Mouse (Mus musculus): ENCODE data around the gene Hsh2d. TPM values are rescaled to one million over a fixed set of nuclear protein-coding genes. Genes with fewer than 3 reads are reported as not detected.

Gene Hsh2d
- polyA plus RNA-seq, 1 experiment from 2014 or later = 2.5 TPM

DNA sequence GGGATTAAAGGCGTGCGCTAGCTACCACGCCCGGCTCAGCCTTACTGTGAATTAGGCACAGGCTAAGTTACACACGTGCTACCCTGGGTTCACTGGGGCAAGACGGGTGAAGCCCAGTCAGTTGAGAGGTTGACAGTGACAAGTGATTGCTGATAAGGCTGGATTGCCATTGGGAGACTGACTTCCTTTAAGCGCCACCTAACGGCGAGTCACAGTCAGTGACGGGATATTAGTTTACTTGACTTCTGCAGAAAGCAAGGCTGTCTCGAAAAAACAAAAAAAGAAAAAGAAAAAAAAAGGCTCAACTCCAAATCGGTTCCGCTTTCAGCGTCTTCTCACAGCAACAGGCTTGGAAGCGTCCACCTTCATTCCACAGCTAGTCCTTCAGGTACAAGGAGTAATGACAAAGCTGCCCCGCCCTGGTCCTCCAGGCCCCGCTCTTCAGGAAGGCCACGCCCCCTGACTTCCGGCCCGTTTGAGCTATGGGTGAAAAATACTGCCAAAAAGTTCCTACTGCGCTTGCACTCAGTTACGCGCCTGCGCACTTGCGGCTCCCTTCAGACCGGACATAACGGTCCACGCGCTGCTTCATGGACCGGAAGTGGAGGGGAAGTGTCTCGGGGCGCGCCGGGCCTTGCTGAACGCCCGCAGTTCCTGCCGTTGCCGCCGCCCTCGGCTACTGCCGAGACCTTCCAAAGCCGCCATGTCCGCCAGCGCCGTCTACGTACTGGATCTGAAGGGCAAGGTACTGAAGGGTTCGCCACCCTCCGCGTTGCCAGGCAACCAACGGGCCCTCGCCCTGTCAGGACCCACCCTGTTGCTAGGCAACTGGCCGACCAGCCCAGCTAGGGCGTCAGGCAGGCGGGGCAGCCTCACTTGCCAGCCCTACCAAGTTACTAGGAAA is 50.3 kb downstream of the Hsh2d start, which contains the start of gene Ap1m1:
Gene Ap1m1, plus strand, starts transcription at position 520 of the 904 bp plus-strand sequence.
- peaks cover 7% of the 10 kb centered on the region for H3K4me1 ChIP-seq (ENCODE audit: control insufficient read depth, insufficient read depth, low read length)
- under 1% methylated on average over 54 of the region's 54 CpGs for WGBS
- peak within 1 kb of the TSS; percentile 69 for H3K4me2 ChIP-seq (ENCODE audit: low read depth, low read length)
- ATAC-seq = peak; percentile 95
- H3K9ac ChIP-seq (ENCODE audit: low read depth, low read length) = peak within 1 kb of the TSS; percentile 76
- peak within 1 kb of the TSS; percentile 94 for H3K27ac ChIP-seq (ENCODE audit: low read length)
- H3K27me3 ChIP-seq (replicated peaks; ENCODE audit: control insufficient read depth, insufficient read depth, low read length) = no peaks in the 10 kb centered on the region
- H3K9me3 ChIP-seq (ENCODE audit: control insufficient read depth, low read length) = no peaks in the 10 kb centered on the region
- H3K36me3 ChIP-seq (ENCODE audit: control insufficient read depth, insufficient read depth, low read length) = no peaks in the 10 kb centered on the region
- peak within 1 kb of the TSS; percentile 75 for H3K4me3 ChIP-seq (ENCODE audit: low read length)

DNA sequence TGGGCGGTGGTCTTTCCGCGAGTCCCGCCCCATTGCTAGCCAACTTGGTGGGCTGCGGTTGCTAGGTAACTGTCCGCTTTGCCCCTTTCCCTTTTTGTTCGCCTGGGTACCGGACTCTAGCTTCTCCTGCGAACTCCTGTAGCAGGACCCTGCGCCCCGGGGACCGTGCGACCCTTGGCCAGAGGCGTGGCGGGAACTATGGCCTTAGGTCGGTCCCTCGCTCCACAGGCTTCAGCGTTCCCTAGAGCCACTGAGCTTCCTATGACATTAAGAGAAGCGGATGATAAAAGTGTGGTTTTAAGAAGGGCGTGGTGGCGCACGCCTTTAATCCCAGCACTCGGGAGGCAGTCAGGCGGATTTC is 50.9 kb downstream of the Hsh2d start:
- Histone ChIP-seq H3K4me1 (ENCODE audit: control insufficient read depth, insufficient read depth, low read length) (peaks cover 7% of the 10 kb centered on the region), H3K4me2 (ENCODE audit: low read depth, low read length) (peak overlapping the region; percentile 69), H3K36me3 (ENCODE audit: control insufficient read depth, insufficient read depth, low read length) (no peaks in the 10 kb centered on the region), H3K27ac (ENCODE audit: low read length) (peak overlapping the region; percentile 94), H3K9ac (ENCODE audit: low read depth, low read length) (peak overlapping the region; percentile 76), H3K4me3 (ENCODE audit: low read length) (peak overlapping the region; percentile 75), H3K27me3 (replicated peaks; ENCODE audit: control insufficient read depth, insufficient read depth, low read length) (no peaks in the 10 kb centered on the region), H3K9me3 (ENCODE audit: control insufficient read depth, low read length) (no peaks in the 10 kb centered on the region)
- peak; percentile 78 for ATAC-seq
- WGBS = 1% methylated on average over 24 of the region's 24 CpGs

DNA sequence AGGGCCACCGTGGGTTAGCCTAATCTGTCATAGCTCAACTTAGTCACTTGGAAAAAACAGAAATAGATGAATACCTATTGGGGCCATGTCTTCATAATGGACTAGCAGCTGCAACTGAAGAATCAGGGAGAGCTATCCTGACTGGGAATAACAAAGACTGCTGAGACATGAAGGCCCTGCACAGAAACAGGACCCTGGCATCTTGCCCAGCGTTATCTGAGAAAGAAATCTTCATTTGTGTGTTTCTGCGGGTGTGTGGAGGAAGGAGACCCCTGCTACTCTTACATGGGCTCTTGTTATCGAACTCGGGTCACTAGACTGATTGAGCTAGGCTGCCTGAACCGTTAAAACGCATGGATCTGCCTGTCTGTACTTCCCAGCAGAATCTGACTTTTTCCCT is 51.5 kb downstream of the Hsh2d start:
- no peak for ATAC-seq
- Histone ChIP-seq H3K27me3 (replicated peaks; ENCODE audit: control insufficient read depth, insufficient read depth, low read length) (no peaks in the 10 kb centered on the region), H3K4me3 (ENCODE audit: low read length) (peak overlapping the region; percentile 75), H3K4me2 (ENCODE audit: low read depth, low read length) (peak overlapping the region; percentile 69), H3K4me1 (ENCODE audit: control insufficient read depth, insufficient read depth, low read length) (peaks cover 7% of the 10 kb centered on the region), H3K27ac (ENCODE audit: low read length) (0 out of 2 replicates have a peak overlapping the region, but pooled peaks have one; percentile 94), H3K36me3 (ENCODE audit: control insufficient read depth, insufficient read depth, low read length) (no peaks in the 10 kb centered on the region), H3K9me3 (ENCODE audit: control insufficient read depth, low read length) (no peaks in the 10 kb centered on the region), H3K9ac (ENCODE audit: low read depth, low read length) (peak overlapping the region; percentile 76)
- 69% methylated on average over 7 of the region's 7 CpGs for WGBS

DNA sequence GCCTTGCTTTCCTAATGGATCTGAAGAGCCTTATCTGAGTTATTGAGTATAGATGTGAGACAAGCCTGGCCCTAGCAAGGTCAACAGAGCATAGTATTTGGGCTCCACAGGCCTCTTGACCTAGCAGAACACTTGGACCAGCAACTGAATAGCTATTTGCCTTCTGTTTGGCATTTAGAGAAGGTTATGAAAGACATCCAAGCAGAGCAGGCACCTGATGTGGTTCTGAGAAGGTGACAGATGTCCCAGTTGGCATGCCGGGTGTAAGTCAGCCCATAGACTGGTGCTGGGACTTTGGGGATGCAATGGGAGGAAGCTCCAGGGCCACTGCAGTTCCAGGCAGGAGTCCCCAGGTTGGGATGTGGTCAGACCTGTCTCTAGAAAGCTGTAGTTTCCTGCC is 52.8 kb downstream of the Hsh2d start:
- Histone ChIP-seq H3K27me3 (replicated peaks; ENCODE audit: control insufficient read depth, insufficient read depth, low read length) (no peaks in the 10 kb centered on the region), H3K27ac (ENCODE audit: low read length) (no peak overlapping the region), H3K4me2 (ENCODE audit: low read depth, low read length) (no peak overlapping the region), H3K36me3 (ENCODE audit: control insufficient read depth, insufficient read depth, low read length) (peaks cover 3% of the 10 kb centered on the region; the same call in 1 of the 2 replicates), H3K4me1 (ENCODE audit: control insufficient read depth, insufficient read depth, low read length) (peaks cover 7% of the 10 kb centered on the region), H3K9ac (ENCODE audit: low read depth, low read length) (0 out of 2 replicates have a peak overlapping the region, but pooled peaks have one; percentile 5), H3K4me3 (ENCODE audit: low read length) (no peak overlapping the region), H3K9me3 (ENCODE audit: control insufficient read depth, low read length) (no peaks in the 10 kb centered on the region)
- no peak for ATAC-seq
- 95% methylated on average over 1 of the region's 1 CpGs for WGBS

DNA sequence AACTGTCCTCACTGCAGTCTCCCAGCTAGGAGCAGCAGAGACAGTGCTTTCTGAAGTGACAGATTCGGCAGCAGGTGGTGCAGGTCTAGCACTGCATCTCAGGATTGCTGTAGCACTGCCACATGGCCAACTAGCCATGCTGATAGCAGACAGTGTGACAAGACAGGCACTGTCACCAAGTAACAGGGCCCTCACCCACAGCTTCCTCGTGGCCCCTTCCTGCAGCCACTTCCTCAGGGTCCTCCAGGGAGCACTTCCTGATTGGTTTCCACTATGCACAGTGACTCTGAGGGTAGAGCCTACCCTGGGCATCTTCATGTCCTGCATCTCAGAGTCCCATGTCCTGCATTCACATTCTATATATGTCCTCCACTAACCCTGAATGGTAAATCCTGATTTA is 55.2 kb downstream of the Hsh2d start:
- 75% methylated on average over 2 of the region's 2 CpGs for WGBS
- Histone ChIP-seq H3K27me3 (replicated peaks; ENCODE audit: control insufficient read depth, insufficient read depth, low read length) (no peaks in the 10 kb centered on the region), H3K27ac (ENCODE audit: low read length) (no peak overlapping the region), H3K4me1 (ENCODE audit: control insufficient read depth, insufficient read depth, low read length) (peaks cover 7% of the 10 kb centered on the region), H3K4me2 (ENCODE audit: low read depth, low read length) (no peak overlapping the region), H3K9ac (ENCODE audit: low read depth, low read length) (no peak overlapping the region), H3K4me3 (ENCODE audit: low read length) (no peak overlapping the region), H3K9me3 (ENCODE audit: control insufficient read depth, low read length) (no peaks in the 10 kb centered on the region), H3K36me3 (ENCODE audit: control insufficient read depth, insufficient read depth, low read length) (peaks cover 7% of the 10 kb centered on the region; the same call in 1 of the 2 replicates)
- no peak for ATAC-seq

Other genes with a start within 250 kb of the Hsh2d start
- gene Zfp961, start 238.6 kb upstream of the Hsh2d start, polyA plus RNA-seq (2015; fragmentation: Nextera tagmentation; extraction: Ambion mirVana) = 24.9 and 25.0 TPM in 2 replicates
- gene Cyp4f18, start 180.0 kb upstream of the Hsh2d start, polyA plus RNA-seq (2015; fragmentation: Nextera tagmentation; extraction: Ambion mirVana) = 3.3 and 3.8 TPM in 2 replicates
- not detected in 2 replicates for gene Olfr372, start 148.4 kb upstream of the Hsh2d start, polyA plus RNA-seq (2015; fragmentation: Nextera tagmentation; extraction: Ambion mirVana)
- 0.11 and 0.16 TPM in 2 replicates for gene Olfr373, start 106.5 kb upstream of the Hsh2d start, polyA plus RNA-seq (2015; fragmentation: Nextera tagmentation; extraction: Ambion mirVana)
- gene Olfr374, start 82.6 kb upstream of the Hsh2d start, polyA plus RNA-seq (2015; fragmentation: Nextera tagmentation; extraction: Ambion mirVana) = 0.13 TPM in 1 of 2 replicates, not detected in the other
- gene Tpm4, start 54.7 kb upstream of the Hsh2d start, polyA plus RNA-seq (2015; fragmentation: Nextera tagmentation; extraction: Ambion mirVana) = 510 and 538 TPM in 2 replicates
- 177 and 178 TPM in 2 replicates for gene Rab8a, start 28.4 kb upstream of the Hsh2d start, polyA plus RNA-seq (2015; fragmentation: Nextera tagmentation; extraction: Ambion mirVana)
- not detected in 2 replicates for gene Cib3, start 23.2 kb downstream of the Hsh2d start, polyA plus RNA-seq (2015; fragmentation: Nextera tagmentation; extraction: Ambion mirVana)
- not detected in 2 replicates for gene Gm11034, start 24.0 kb downstream of the Hsh2d start, polyA plus RNA-seq (2015; fragmentation: Nextera tagmentation; extraction: Ambion mirVana)
- 71.7 and 76.3 TPM in 2 replicates for gene Fam32a, start 30.1 kb downstream of the Hsh2d start, polyA plus RNA-seq (2015; fragmentation: Nextera tagmentation; extraction: Ambion mirVana)
- gene Ap1m1, start 50.4 kb downstream of the Hsh2d start, polyA plus RNA-seq (2015; fragmentation: Nextera tagmentation; extraction: Ambion mirVana) = 105 and 106 TPM in 2 replicates
- gene Gm10282, start 115.6 kb downstream of the Hsh2d start, polyA plus RNA-seq (2015; fragmentation: Nextera tagmentation; extraction: Ambion mirVana) = 14.3 and 18.9 TPM in 2 replicates
- 3.6 and 5.1 TPM in 2 replicates for gene Klf2, start 129.4 kb downstream of the Hsh2d start, polyA plus RNA-seq (2015; fragmentation: Nextera tagmentation; extraction: Ambion mirVana)
- 41.9 and 42.5 TPM in 2 replicates for gene Eps15l1, start 231.8 kb downstream of the Hsh2d start, polyA plus RNA-seq (2015; fragmentation: Nextera tagmentation; extraction: Ambion mirVana)